Mouse (Mus musculus): Measurements from ENCODE around the gene Map7.

Map7 gene

DNA sequence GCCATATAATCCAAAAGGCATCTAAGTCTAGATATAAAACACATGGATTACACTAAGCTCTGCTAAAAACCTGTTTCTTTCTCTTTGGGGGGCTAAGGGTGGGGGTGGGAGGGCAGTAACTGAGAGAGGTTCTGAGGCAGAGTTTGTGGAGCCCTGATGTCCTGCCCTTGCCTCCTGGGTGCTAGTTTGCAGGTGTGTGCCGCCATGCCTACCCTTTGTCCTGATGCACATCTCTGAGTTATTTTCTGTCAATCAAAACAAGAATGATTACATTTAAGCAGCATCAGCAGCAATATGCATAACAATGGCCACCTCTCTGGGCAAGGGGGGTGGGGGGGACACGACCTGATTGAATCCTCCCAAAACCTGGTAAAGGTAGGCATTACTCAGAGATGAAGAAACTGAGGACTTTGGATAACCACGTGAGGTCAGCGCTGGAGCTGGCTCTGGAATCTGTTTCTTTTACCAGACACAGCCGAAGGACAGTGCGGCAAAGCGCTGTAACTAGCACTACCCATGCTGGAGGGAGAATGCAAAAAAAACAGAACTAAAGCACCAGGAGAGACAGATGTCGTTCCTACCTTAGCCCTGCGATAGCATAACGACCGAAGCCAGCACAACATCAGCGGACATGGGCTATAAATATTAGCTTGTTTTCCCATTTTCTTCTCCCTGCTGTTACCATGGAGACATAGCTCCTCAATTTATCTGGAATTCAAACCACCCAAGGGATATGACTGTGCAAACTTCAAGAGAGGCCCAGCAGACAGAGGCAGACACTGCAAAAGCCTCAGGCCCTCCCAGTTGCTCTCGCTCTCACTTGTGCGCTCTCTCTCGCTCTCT is 137.9 kb downstream of the Map7 start:
- DNase-seq (ENCODE audit: low spot score in 2 of 2): no peak

DNA sequence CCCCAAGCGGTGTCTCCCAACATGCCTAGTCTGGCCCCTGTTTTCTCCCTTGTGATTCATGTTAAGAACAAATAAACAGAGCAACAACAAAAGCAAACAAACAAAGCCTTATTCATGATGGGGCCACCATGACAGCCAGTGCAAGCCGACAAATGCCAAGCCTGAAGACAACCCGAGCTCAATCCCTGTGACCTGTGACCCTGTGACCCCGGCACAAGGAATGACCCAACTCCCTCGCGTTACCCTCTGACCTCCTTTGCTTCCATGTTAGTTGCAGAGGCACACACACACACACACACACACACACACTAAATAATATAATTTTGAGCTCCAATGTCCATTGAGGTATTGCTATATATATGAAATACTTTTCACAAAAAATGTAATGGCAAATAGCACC is 139.1 kb downstream of the Map7 start:
- no peak for DNase-seq (ENCODE audit: low spot score in 2 of 2)

GRCm38 (mm10) chr10:20290467-20290883 is 142.2 kb downstream of the Map7 start:
- DNase-seq (ENCODE audit: low spot score in 2 of 2): peak in 1 of 2 experiments; percentile 47

DNA sequence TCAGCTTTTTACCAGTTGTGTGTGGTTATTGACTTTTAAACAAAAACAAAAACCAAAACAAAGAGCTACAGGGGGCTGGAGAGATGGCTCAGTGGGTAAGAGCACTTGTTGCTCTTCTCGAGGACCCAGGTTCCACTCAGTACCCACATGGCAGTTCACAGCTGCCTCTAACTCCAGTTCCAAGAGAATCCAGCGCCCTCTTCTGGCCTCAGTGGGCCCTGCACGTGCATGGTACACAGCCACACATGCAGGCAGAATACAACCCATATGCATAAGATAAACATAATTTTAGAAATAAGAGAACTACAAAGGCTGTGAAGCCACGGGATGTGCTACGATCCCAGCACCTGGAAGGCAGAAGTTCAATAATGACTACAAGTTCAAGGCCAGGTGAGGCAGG is 147.7 kb downstream of the Map7 start:
- DNase-seq (ENCODE audit: low spot score in 2 of 2): no peak

- no peak for DNase-seq (ENCODE audit: low spot score in 2 of 2)
These were observed 150.1 kb downstream of the Map7 start for GRCm38 (mm10) chr10:20298152-20298920.

DNA sequence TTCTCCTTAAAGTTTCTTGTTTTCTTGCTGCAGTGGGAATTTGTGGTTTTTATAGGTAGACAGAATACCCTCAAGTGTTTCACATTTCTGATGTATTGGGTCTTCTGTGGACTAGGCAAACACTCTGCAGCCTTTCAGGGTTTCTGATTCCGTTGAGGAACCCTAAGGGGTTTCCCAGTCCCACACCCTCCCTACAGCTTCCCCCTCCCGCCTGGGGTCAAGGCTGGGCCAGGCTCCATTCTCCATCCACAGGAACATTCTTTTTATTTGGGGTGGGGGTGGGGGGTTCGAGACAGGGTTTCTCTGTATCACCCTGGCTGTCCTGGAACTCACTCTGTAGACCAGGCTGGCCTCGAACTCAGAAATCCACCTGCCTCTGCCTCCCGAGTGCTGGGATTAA is 150.8 kb downstream of the Map7 start:
- DNase-seq (ENCODE audit: low spot score in 2 of 2): no peak

DNA sequence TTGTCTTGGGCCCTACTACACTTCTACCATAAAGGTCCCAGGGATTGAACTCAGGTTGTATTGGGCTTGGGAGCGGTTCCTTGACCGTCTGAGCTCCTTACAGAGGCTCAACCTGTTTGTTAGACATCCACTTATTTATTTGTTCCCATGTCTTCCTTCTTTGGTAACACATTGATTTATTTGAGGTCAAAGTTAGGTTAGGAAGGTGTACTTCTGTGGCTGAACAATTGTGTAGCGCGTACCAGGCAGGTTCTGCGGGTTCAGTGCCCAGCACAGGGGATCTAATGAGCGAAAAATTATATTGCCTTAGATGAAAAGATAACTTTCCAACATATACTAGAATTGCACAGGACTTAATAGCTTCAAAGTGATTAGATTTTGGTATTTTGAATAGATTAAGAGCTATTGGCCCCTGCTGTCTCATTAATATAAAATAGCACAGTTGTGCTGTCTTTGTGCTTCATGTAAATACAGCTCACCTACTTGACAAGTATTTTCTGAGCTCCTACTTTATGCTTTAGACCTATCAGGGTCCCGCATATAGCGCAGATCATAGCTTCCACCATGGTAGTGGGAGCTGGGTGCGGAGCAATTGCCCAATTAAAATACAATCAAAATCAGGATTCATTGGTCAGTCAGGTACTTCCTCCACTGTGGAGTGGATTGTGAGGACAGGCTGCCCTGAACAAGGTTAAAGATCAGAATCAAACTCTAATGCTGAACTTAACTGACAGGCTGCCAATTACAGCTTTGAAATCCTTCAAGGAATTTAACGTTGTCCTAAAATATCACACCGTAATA is 162.9 kb downstream of the Map7 start:
- DNase-seq (ENCODE audit: low spot score in 2 of 2): no peak

- DNase-seq (ENCODE audit: low spot score in 2 of 2): peak; percentile 99
These were observed 163.9 kb downstream of the Map7 start, which contains the start of gene Bclaf1 for GRCm38 (mm10) chr10:20311918-20312735. Gene Bclaf1, plus strand, starts transcription at chr10:20312469.

DNA sequence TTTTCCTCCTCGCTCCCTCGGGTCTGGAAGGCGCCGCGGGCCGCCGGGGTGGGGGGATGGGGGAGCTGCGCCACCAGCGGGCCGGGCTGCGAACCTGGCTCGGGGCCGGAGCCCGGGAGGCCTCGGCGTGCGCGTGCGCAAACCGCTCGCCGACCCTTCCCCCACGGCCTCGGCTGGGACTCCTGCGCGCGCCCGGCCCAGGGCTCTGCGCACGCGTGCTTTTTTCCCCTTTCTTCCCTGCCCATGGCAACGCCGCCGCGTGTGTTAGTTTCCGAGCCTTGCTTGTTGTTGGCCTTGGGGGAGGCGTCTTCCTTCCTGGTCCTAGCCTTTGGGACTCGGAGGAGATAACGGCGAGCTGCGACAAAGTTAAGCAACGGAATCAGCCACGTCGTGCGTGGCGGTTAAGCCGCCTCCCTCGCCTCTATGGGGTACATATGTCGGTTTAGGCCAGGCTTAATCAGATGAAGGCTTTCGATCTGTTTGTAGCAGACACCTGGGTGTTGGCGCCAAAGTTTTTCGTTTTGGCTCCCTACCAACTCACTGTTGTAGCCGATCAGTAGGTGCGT is 164.5 kb downstream of the Map7 start:
- peak; percentile 84 to 85 for DNase-seq (ENCODE audit: low spot score in 2 of 2)

GRCm38 (mm10) chr10:20313447-20313846 is 165.2 kb downstream of the Map7 start:
- no peak for DNase-seq (ENCODE audit: low spot score in 2 of 2)

- DNase-seq (ENCODE audit: low spot score in 2 of 2): no peak
These were observed 165.7 kb downstream of the Map7 start for GRCm38 (mm10) chr10:20313941-20314340.

DNA sequence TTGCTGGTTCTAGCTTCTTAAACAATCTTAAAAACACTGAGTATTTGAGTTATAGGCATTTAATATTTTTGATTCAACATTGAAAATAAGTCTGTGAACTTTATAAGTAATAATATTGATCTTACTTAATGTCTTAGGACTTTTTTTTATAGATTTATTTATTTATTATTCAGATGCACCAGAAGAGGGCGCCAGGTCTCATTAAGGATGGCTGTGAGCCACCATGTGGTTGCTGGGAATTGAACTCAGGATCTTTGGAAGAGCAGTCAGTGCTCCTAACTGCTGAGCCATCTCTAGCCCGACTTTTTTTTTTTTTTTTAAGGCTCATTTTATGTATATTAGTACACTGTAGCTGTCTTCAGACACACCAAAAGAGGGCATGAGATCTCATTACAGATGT is 166.5 kb downstream of the Map7 start:
- DNase-seq (ENCODE audit: low spot score in 2 of 2): no peak

- no peak for DNase-seq (ENCODE audit: low spot score in 2 of 2)
These were observed 169.2 kb downstream of the Map7 start for GRCm38 (mm10) chr10:20317466-20317865.

- no peak for DNase-seq (ENCODE audit: low spot score in 2 of 2)
These were observed 178.0 kb downstream of the Map7 start for GRCm38 (mm10) chr10:20326226-20326625.

All from right cerebral cortex, postnatal 36 days (tissue).